Mouse (Mus musculus): ENCODE measurements at regions not wholly inside any gene's neighbourhood (a gene's known extent, or its start where the extent isn't known, plus 50 kb on each side); places are given as distances from the start of the nearest gene placed in this dataset.
A peak's percentile ranks its signal among the peaks of the same experiment; 100 is the strongest.
"Not testable (repeated sequence)": the region's sequence is repeated elsewhere in the genome, so short reads cannot be mapped to it uniquely, and the experiment has no call there.

GRCm38 (mm10) chrX:99732526-99732925 lies 88.3 kb upstream of the Tmem28 start:
- no peak for DNase-seq (ENCODE audit: low spot score)

- DNase-seq (ENCODE audit: low spot score) = peak; percentile 4
These were observed 95.7 kb upstream of the Tmem28 start for GRCm38 (mm10) chrX:99725101-99725500.

GRCm38 (mm10) chrX:99695366-99695765 lies 125.5 kb upstream of the Tmem28 start:
- DNase-seq (ENCODE audit: low spot score) = no peak

GRCm38 (mm10) chrX:99690971-99691370 lies 129.8 kb upstream of the Tmem28 start:
- DNase-seq (ENCODE audit: low spot score) = no peak

GRCm38 (mm10) chrX:99689761-99690160 lies 131.1 kb upstream of the Tmem28 start:
- DNase-seq (ENCODE audit: low spot score) = no peak

- not testable (repeated sequence) for DNase-seq (ENCODE audit: low spot score)
These were observed 138.3 kb upstream of the Tmem28 start for GRCm38 (mm10) chrX:99682491-99682890.

GRCm38 (mm10) chrX:99667596-99667995 lies 153.2 kb upstream of the Tmem28 start:
- DNase-seq (ENCODE audit: low spot score) = no peak

GRCm38 (mm10) chrX:99662566-99662965 lies 158.3 kb upstream of the Tmem28 start:
- no peak for DNase-seq (ENCODE audit: low spot score)

- DNase-seq (ENCODE audit: low spot score) = no peak
These were observed 161.2 kb upstream of the Tmem28 start for GRCm38 (mm10) chrX:99659496-99660140.

GRCm38 (mm10) chrX:99657790-99658451 lies 162.9 kb upstream of the Tmem28 start:
- peak; percentile 64 for DNase-seq (ENCODE audit: low spot score)

GRCm38 (mm10) chrX:99656988-99657387 lies 163.8 kb upstream of the Tmem28 start:
- no peak for DNase-seq (ENCODE audit: low spot score)

GRCm38 (mm10) chrX:99632211-99632775 lies 161.2 kb upstream of the Pja1 start:
- DNase-seq (ENCODE audit: low spot score) = no peak

- DNase-seq (ENCODE audit: low spot score) = no peak
These were observed 153.6 kb upstream of the Pja1 start for GRCm38 (mm10) chrX:99624515-99625179.

GRCm38 (mm10) chrX:99612130-99612759 lies 141.2 kb upstream of the Pja1 start:
- no peak for DNase-seq (ENCODE audit: low spot score)

- DNase-seq (ENCODE audit: low spot score) = no peak
These were observed 139.0 kb upstream of the Pja1 start for GRCm38 (mm10) chrX:99610096-99610495.

GRCm38 (mm10) chrX:99609591-99609990 lies 138.5 kb upstream of the Pja1 start:
- no peak for DNase-seq (ENCODE audit: low spot score)

- no peak for DNase-seq (ENCODE audit: low spot score)
These were observed 137.2 kb upstream of the Pja1 start for GRCm38 (mm10) chrX:99608284-99608692.

GRCm38 (mm10) chrX:99605084-99605824 lies 134.2 kb upstream of the Pja1 start:
- DNase-seq (ENCODE audit: low spot score) = no peak

GRCm38 (mm10) chrX:99603714-99604113 lies 132.6 kb upstream of the Pja1 start:
- no peak for DNase-seq (ENCODE audit: low spot score)

GRCm38 (mm10) chrX:99602268-99602885 lies 131.3 kb upstream of the Pja1 start:
- no peak for DNase-seq (ENCODE audit: low spot score)

GRCm38 (mm10) chrX:99595493-99595892 lies 124.4 kb upstream of the Pja1 start:
- DNase-seq (ENCODE audit: low spot score) = no peak

All from urinary bladder, postnatal 14 days (tissue).